Mouse (Mus musculus) brain, embryonic 18.5 days (tissue): Measurements from ENCODE around the gene Hist1h3a.
A peak's percentile ranks its signal among the peaks of the same experiment; 100 is the strongest.
"Not testable (repeated sequence)": the region's sequence is repeated elsewhere in the genome, so short reads cannot be mapped to it uniquely, and the experiment has no call there.

Source experiments
- DNase-seq: peaks from one replicate; pipeline ENCODE4 v3.0.0-alpha.2; 2012; ENCODE audit warnings: low read depth, low spot score

Hist1h3a gene

DNA sequence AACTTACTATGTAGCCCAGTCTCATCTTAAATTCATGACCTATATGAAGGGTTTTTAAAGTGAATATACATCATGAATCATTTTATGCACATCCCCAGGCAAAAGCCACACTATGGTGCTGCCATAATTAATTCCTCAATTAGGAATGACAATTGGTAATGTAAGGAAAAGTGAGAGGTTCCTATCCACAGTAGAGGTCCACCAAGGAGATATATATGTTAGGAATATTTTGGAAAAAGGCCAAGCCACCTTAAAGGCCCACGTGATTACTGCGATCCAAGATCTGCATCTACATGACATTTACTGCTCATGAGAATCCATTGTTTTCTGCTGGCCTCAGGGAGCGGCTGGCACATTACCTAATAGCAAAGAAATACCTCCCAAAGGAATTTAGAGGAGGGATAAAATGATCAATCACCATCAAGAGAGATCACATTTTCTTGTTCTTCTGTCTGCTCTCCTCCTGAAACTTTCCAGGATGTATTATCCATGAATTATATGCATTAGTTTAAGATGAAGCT lies 2.9 kb downstream of the Hist1h3a start:
- no peak for DNase-seq

- no peak for DNase-seq
These were observed 4.3 kb downstream of the Hist1h3a start for GRCm38 (mm10) chr13:23757921-23758320.

- no peak for DNase-seq
These were observed 4.9 kb downstream of the Hist1h3a start for GRCm38 (mm10) chr13:23757211-23757773.

DNA sequence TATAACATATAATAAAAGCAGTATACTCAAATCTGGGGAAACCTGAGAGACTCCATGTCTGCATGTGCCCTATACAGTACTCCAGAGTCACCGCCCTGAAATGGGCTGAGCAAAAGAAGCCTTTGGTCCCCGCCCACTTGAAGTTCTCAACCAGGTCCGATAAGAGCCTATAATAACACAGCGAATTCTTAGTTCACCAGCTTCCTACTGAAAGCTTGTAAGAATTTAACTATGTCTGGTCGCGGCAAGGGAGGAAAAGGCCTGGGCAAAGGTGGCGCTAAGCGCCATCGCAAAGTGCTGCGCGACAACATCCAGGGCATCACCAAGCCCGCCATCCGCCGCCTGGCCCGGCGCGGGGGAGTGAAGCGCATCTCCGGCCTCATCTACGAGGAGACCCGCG lies 5.4 kb downstream of the Hist1h3a start, which contains the start of gene Hist1h4b:
Hist1h4b (plus strand) TSS at position 224 of the 400 bp plus-strand sequence.
- DNase-seq, result peak; percentile 94

DNA sequence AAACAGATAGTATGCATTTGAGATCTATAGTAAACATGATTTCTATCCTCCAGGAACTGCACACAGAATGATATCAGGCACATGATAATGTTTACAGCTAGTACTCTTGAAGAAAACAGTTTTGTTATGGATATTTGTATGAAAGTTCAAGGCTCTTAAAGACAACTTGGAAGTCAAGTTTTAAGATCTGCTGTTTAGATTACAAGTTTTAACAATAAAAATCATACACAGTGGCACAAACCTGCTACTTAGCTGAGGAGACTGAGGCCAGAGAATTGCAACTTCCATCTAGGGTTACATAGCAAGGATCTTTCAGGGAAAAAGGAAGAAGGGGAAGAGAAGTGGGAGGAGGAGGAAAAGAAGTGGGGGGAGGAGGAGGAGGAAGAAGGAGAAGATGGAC lies 7.2 kb downstream of the Hist1h3a start:
- no peak for DNase-seq

DNA sequence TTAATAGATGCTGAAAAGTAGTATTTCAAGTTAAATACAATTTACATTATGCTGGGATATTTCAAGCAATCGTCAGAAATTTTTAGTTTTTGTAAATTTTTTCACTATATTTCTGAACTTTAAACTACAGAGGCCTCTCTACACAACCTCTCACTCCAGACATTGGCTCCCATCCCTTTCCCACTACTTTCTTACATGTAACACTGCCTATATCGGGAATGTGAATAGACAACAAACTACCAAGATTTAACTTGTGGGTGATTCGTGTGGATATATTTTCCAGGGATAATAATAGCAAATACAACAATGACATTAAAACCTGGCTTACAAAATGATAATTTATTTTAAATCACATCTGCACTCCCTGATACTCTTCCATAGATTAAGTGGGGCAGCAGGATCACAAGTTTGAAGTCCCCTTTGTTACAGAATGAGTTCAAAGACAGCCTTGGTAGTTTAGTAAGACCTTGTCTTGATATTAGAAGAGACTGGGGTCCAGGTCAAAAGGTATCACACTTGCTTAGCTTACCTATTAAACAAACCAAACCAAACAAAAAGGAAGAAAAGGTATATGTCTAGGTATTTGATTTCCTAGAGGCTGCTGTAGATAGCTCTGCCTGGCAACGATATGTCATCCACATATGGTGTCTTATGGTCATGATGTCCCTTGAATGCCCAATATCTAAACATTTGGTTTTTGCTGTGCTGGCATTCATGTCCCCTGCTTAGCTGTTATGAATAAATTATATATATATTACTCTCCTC lies 8.7 kb downstream of the Hist1h3a start:
- DNase-seq, result no peak

DNA sequence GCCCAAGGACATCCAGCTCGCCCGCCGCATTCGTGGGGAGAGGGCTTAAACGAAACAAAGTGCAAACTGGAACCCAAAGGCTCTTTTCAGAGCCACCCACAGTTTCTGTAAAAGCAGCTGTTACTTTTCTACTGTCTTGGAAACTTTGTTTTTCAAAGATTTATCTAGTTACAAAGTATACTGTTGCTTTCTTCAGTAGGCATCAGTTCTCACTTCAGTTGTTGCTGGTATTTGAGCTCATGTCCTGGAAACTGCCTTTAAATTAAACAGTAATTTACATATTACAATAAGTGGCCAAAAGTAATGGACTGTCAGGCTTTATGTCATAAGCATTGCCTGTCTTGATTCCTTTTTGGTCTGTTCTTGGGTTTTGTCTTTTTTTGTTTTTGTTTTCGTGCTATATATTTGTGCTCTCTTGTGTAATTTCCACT lies 9.4 kb downstream of the Hist1h3a start:
- DNase-seq, result no peak

DNA sequence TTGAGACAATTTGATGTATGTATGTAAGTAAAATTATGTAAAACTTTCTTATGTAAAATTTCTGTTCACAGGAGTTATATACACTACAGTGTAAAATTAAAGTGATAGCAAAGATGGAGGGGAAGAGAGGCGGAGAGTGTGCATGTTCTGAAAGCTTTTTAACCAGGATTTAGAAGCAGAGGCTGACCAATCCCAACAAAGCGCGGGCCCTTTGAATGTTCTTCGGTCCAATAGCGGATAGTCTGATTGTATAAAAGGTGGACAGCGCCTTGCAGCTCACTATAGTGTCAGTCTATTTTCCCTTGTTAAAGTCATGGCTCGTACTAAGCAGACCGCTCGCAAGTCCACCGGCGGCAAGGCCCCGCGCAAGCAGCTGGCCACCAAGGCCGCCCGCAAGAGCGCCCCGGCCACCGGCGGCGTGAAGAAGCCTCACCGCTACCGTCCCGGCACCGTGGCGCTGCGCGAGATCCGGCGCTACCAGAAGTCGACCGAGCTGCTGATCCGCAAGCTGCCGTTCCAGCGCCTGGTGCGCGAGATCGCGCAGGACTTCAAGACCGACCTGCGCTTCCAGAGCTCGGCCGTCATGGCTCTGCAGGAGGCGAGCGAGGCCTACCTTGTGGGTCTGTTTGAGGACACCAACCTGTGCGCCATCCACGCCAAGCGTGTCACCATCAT lies 10.0 kb downstream of the Hist1h3a start, which contains the start of gene Hist1h3b:
Hist1h3b (plus strand) TSS at position 201 of the 675 bp plus-strand sequence.
- DNase-seq, result not testable (repeated sequence)

- DNase-seq, result no peak
These were observed 10.7 kb downstream of the Hist1h3a start for GRCm38 (mm10) chr13:23751478-23751956.

GRCm38 (mm10) chr13:23750839-23751477 lies 11.2 kb downstream of the Hist1h3a start, which contains the start of gene Hist1h2ab:
Gene Hist1h2ab, plus strand, starts transcription at chr13:23751126.
- not testable (repeated sequence) for DNase-seq

GRCm38 (mm10) chr13:23749563-23750121 lies 12.5 kb downstream of the Hist1h3a start:
- no peak for DNase-seq

DNA sequence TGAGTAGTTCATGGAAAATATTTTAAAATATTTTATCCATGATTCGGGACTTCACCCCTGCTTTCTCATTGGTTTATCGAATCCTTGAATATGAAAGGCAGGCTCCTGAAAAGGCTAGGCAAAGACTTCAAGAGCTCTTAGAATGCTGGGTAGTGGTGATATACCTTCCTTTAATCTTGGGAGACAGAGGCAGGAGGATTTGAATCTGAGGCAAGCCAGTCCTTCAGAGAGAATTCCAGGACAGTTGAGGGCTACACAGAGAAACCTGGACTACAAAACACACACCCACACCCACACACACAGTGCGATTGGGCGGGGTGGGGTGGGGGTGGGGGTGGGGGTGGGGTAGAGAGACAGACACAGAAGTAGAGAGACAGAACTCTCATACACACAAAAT lies 14.3 kb downstream of the Hist1h3a start:
- no peak for DNase-seq

- DNase-seq, result no peak
These were observed 14.9 kb downstream of the Hist1h3a start for GRCm38 (mm10) chr13:23747081-23747891.

- DNase-seq, result peak; percentile 91
These were observed 15.7 kb downstream of the Hist1h3a start, which contains the start of gene Hist1h2bb for GRCm38 (mm10) chr13:23746201-23747080. Gene Hist1h2bb, plus strand, starts transcription at chr13:23746734.

- no peak for DNase-seq
These were observed 16.6 kb downstream of the Hist1h3a start, which contains the start of gene Hist1h3c for GRCm38 (mm10) chr13:23745381-23746161. Gene Hist1h3c, minus strand, starts transcription at chr13:23745602.

DNA sequence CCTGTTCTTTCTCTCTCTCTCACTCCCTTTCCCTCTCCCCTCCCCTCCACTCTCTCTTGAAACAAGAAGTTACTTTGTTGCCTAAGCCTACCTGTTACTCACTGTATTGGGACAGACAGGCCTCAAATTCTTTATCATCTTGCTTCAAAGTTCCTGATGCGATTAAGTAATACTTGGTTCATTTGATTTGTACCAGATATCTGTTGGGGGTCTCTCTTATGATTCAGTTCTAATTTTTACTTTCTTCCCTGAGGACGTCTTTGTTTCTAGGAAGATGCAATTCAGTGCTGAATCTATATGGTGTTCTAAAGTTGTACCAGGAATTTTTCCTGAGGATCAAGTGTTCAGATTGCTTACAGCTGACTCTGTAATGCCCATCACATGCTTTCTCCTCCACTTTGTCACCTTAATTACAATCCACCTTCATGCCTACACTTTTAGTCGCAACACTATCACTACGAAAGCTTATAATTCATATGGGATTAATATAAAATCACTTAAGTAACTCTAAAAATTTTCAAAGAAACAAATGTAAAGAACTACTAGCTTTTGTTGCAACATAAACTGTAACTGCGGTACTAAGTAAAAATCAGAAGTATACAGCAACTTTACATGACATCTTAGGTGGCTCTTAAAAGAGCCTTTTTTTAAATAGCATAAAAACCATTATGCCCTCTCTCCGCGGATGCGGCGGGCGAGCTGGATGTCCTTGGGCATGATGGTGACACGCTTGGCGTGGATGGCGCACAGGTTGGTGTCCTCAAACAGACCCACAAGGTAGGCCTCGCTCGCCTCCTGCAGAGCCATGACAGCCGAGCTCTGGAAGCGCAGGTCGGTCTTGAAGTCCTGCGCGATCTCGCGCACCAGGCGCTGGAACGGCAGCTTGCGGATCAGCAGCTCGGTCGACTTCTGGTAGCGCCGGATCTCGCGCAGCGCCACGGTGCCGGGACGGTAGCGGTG lies 17.5 kb downstream of the Hist1h3a start:
- no peak for DNase-seq

- no peak for DNase-seq
These were observed 18.2 kb downstream of the Hist1h3a start for GRCm38 (mm10) chr13:23743963-23744362.
